Mouse (Mus musculus): ENCODE data around the gene Ran.

The Ran gene

DNA sequence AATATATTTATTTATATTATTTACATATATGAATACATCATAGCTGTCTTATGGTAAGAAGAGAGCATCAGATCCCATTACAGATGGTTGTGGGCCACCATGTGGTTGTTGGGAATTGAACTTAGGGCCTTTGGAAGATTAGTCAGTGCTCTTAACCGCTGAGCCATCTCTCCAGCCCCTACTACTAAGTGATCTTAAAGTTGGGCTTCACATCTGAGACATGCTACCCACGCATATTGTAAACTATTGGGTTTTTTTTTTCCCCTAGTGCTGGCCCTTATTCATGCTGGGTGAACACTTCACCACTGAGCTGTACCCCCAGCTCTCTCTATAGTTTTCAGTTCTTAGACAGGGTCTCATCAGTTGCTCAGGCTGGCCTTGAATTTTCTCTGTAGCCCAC lies 8.9 kb upstream of the Ran start:
- ATAC-seq (ENCODE audit: insufficient number of reproducible peaks, low FRiP score, low TSS enrichment) = no peak

DNA sequence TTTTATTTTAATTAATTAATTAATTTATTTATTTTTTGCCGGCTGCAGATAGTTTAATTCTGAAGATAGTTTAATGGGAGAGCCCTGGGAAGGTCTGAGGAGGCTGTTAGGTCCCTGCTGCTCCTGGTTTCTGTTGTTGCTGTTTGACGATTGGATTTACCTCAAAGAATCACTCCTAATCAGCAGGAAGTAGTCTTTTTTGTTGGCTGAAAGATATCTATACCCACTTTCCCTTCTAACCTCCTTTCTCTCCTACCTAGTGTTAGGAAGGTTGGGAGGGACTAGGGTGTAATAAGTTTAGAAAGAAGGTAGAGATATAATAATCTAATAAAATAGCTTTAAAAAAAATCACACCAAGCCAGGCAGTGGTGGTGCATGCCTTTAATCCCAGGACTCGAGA lies 4.8 kb upstream of the Ran start:
- no peak for ATAC-seq (ENCODE audit: insufficient number of reproducible peaks, low FRiP score, low TSS enrichment)

DNA sequence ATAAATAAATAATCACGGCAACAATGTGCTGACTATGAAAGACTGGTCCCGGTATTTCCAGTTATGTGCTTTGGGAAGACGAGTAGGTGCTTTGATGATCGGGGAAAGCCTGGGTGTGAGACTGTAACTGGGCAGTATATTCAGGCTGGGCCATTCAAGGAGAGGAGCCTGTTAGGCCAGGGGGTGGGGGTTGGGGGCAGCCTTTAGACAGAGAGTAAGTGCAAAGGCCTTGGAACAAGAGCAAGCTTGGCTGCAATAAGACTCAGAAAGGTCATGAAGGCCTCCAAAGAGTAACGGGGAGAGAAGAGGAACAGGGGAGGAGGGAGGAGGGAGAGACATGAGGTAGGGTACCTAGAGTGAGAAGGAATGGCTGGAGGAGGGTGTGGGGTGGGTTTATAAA lies 4.3 kb upstream of the Ran start:
- no peak for ATAC-seq (ENCODE audit: insufficient number of reproducible peaks, low FRiP score, low TSS enrichment)

DNA sequence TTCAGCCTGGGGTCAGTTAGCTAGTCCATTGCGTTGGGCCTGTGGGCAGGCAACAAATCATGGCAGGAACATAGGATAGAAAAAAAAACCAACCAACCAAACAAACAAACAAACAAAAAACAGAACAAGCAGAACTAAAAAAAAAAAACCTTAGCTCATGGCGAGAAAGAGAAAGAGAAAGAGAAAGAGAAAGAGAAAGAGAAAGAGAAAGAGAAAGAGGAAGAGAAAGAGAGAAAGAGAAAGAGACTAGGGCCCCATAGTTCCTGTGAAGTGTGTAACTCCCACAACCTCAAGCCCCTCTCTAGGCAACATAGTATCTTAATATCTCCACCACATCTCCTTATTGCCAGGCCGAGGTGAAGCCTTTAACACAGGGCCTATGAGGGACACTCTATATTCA lies 3.5 kb upstream of the Ran start:
- no peak for ATAC-seq (ENCODE audit: insufficient number of reproducible peaks, low FRiP score, low TSS enrichment)

DNA sequence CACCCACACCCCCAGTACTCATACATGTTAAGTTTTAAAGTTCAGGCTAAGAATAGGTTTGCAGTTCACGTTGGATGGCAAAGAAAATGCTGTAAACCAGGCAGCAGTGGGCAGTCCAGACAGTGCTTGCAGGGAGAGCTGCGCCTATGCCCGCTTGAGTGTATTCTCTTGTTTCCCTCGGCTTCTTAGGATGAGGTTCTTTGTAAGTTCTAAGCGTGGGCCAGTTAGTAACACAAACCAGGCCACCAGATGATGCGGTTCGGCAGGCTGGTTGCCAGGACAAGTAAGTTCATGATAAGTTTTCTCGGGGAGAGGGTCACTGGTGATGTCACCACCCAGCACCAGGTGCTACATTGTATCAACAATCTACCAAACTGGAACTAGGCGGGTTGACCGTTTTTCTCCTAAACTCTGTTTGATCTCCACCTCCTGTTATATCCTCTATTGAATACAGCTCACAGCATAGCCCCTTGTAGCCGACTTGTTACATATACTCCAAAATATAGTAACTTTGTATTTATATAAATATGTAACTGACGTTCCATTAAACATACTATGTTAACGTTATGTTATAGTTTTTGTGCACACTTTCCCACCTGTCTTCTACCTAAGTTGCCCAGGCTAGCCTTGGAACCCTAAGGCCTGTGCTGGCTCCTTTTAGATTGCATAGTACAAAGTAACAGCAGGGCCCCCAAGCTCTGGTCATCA lies 933 bp upstream of the Ran start:
- no peak for ATAC-seq (ENCODE audit: insufficient number of reproducible peaks, low FRiP score, low TSS enrichment)

DNA sequence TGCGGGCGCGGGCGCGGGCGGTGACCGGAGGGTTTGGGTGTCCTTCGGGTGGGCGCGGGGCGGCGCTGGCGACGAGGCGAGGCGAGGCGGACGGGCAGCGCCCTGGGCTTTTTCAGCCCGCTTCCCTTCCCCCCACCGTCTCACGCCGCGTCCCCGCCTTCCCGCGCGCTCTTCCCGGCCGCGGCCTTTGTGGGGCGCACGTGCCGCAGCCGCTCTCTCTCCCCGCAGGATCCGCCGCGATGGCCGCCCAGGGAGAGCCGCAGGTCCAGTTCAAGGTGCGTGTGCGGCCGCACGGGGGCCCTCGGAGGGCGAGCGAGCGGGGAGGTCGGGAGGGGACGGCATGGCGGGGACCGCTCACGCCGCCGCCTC lies 415 bp downstream of the Ran start:
- peak; percentile 26; the same call in 1 of the 2 replicates for ATAC-seq (ENCODE audit: insufficient number of reproducible peaks, low FRiP score, low TSS enrichment)

DNA sequence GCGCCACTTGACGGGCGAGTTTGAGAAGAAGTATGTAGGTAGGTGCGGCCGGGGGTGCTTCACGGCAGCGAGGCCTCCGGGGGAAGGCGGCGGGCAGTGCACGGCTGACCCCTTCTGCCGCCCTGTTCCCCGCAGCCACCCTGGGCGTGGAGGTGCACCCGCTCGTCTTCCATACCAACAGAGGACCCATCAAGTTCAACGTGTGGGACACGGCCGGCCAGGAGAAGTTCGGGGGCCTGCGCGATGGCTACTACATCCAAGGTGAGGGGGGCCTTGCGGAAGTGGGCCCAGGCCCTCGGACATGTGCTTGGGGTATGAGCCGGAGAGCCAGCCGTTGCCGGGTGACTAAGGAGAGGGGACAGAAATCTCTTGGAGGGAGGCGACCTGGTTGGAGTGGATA lies 862 bp downstream of the Ran start:
- ATAC-seq (ENCODE audit: insufficient number of reproducible peaks, low FRiP score, low TSS enrichment) = peak; percentile 5; the same call in 1 of the 2 replicates

DNA sequence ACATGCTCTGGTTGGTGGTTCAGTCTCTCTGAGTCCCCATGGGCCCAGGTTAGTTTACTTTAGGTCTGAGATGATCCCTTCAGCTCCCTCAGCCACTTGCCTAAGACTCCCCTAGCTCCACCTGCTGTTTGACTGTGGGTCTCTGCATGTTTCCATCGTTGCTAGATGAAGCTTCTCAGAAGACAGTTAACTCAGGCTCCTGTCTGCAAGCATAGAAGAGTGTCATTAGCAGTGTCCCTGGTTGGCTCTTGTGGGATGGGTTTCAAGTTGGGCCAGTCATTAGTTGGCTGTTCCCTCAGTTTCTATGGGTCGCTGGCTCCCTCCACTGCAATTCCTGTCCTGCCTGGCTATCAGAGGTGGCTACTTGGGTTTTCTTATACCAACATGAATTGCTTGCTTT lies 5.2 kb downstream of the Ran start:
- ATAC-seq (ENCODE audit: insufficient number of reproducible peaks, low FRiP score, low TSS enrichment) = no peak

DNA sequence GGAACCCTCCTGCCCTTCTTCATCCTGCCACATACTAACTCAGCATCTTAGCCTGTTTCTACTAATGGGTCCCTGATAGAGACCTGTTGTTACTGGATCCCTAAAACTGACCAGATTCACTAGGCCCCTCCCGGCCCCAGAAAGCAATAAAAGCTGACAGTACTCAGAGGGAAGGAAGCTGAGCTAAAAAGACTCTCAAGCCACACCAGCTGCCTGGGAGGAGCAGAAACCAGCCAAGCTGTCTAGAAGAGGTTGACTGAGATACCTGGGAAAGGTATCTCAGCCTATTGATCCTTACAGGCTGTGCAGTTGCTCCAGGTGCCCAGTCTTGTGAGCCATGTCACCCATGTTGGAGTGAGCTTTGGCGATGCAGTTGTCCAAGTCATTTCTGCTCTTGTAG lies 5.9 kb downstream of the Ran start:
- ATAC-seq (ENCODE audit: insufficient number of reproducible peaks, low FRiP score, low TSS enrichment) = no peak

DNA sequence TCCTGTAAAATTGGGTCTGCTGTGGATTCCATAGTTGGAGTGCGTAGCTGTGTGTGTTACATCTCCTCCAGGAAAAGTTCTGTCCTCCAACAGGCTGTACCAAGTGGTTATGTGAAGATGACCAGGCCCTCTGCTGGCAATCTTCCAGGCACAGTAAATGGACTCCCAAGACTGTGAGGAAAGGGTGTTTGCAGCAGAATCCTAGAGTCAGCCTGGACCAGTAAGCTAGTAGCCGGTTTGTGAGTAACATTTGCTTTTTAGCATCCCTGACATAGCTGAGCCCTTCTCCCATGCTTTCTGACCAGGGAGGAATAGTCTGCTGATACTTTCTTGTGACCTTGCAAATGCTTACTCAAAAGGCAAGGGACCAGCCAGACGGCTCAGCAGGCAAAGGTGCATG lies 6.3 kb downstream of the Ran start:
- no peak for ATAC-seq (ENCODE audit: insufficient number of reproducible peaks, low FRiP score, low TSS enrichment)

DNA sequence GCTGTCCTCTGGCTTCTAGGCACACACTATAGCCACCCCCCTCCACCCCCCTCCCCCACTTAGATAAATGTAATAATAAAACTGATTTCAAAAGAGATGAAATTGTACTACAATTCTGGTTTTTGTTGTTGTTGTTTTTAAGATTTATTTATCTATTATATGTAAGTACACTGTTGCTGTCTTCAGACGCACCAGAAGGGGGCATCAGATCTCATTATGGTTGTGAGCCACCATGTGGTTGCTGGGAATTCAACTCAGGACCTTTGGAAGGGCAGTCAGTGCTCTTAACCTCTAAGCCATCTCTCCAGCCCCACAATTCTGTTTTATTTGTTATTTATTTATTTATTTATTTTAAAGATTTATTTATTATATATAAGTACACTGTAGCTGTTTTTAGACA lies 6.8 kb downstream of the Ran start:
- no peak for ATAC-seq (ENCODE audit: insufficient number of reproducible peaks, low FRiP score, low TSS enrichment)

DNA sequence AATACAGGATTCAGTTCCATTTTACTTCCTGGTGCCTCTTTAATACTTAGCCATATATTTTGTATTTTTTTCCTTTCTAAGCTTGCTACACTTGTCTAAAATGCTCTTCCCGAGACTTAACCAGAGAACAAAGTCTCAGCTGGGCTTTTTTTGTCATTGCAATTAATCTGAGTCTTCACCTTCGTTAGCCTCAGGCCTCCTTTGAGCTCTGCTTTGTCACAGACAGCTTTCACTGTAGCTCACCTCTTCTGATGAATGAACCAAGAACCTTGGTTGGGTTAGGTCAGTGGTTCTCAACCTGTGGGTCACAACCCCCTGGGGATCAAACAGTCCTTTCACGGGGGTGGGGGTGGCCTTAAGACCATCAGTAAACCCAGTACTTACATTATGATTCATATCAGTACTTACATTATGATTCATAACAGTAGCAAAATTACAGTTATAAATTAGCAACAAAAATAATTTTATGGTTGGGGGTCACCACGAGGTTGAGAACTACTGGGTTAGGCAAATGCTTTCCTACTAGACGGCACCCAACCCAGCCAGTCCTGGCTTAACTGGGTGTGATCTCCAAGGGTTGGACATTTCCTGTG lies 9.4 kb downstream of the Ran start:
- no peak for ATAC-seq (ENCODE audit: insufficient number of reproducible peaks, low FRiP score, low TSS enrichment)

DNA sequence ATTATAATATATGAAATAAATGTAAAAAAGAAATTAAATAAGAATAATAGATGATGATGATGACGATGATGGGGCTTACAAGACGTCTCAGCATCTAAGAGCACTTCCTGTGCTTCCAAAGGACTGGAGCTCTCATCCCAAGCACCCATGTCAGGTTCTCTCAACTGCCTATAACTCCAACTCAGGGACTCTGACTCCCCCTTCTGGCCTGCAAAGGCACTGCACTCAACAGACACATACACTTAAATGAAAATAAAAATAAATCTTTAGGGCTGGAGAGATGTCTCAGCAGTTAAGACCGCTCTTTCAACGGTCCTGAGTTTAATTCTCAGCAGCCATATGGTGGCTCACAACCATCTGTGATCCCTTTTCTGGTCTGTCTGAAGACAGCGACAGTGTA lies 16.8 kb downstream of the Ran start:
- no peak for ATAC-seq (ENCODE audit: insufficient number of reproducible peaks, low FRiP score, low TSS enrichment)

DNA sequence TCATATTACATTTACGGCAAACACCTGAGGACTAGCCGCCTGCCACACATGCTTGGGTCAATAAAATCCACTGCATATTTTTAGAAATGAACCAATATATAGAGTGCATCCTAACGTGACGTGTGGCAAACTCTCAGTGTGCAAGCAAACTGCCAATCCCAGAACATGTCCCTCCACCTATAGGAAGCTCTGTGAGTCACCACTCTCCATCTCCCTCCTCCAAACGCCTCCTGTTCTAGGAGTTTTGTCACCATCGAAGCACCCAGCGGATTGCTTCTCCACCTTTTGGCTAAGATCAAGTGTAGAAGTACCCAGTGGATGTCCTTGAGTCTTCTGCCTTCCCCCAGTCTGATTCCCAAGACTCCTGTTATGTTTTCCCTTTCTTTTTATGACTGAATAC lies 17.9 kb downstream of the Ran start:
- ATAC-seq (ENCODE audit: insufficient number of reproducible peaks, low FRiP score, low TSS enrichment) = no peak

DNA sequence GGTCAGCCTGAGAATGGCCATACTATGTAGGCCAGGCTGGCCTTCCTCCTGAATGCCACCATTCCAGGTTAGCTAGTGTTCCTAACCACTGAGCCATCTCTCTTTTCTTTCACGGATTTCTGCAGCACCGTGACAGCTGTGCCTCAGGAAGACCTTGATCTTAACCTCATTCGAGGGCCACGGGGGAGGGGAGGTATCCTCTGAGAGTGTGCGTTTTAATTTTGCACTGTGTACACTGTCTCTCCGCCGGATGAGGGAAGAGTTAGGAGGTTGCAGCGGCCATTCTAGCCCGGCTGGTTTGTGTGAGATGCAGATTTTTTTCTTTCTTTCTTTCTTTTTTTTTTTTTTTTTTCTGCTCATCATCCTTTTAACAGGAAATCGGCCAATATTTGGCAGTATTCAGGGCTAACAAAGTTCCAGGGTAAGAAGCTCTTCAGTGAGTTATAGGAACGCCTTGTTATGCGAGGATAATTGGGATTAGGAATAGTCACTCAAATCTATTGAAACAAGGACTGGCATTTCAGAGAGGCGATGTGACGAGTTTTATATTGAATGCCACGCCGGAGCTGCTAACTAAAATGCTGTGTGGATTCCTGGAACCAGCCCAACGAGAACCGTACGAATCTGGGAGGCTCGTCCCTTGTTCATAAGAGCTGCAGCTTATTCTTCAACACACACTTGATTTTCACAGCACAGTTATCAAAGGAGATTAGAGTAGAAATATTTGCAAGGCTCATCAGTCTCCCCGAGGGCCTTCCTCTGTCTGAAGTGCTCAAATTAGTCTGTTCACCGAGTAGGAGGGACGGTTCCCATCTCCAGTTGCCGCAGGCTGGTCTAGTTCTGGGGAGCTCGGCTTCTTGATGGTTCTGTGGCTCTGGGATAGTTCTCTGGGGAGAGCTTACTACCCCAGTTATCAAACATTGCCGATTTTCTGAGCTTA lies 26.0 kb downstream of the Ran start:
- no peak for ATAC-seq (ENCODE audit: insufficient number of reproducible peaks, low FRiP score, low TSS enrichment)

DNA sequence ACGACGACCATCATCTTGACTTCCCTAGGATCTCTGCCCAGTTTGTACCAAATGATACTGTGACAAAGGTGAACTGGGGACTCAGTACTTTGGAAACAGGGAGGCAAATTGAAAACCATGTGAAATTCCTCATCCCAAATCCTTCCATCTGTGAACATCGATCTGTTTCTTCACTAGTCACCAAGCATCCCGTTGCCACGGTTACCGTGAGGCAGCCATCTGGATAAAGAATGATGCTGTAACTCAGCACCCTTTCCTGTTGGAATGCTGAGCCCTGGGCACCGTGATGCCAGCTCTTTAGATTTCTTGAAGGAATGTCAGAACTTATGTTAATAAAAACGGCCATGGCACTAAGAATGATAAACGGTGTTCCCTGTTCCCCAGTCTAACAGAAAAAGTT lies 29.5 kb downstream of the Ran start:
- ATAC-seq (ENCODE audit: insufficient number of reproducible peaks, low FRiP score, low TSS enrichment) = no peak

DNA sequence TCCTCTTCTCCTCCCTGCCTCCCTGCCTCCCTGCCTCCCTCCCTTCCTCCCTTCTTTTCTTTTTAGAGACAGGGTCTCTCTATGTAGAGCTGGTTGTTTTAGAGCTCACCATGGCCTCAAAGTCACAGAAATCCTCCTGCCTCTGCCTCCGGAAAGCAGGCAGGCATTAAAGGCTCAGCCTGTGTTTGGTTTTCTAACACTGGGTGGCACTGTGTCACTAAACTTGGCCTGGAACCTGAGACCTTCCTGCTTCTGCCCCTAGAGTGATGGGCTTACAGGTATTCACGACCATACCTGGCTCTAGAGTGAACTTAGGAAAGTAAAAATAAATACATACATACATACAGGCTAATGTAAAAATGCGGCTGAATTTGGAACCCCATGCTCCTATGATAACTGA lies 32.0 kb downstream of the Ran start:
- no peak for ATAC-seq (ENCODE audit: insufficient number of reproducible peaks, low FRiP score, low TSS enrichment)

DNA sequence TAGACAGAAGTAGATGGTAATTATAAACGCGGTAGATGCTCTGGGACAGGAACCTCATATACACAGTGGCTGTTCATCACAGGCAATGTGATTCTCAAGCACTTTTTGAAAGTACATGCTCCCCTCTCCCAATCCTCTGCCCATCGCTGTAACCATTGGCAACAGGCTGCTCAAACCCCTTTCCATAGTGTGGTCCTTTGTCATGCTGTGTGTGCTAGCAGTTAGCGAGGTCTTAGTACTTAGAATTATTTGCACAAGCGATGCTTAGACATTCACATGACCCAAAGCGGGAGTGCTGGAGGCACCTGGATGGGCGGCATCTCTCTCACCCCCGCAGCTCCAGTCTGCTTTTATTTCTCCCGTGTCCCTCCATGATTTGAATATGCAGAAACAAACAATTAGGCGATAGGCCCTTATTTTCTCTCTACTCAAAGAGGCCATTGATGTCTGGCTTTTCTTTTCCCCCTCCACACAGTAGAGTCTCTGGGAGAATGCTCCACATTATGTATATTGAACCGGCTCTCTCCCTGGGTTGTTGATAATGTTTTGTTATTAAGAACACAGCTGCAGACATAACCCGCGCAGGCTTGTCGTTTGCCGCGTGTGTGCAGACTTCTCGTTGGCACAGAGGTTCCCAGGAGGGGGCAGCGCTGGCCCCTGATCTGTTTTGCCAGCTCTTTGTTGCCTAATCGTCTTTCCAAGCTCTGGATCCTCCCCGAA lies 32.9 kb downstream of the Ran start:
- no peak for ATAC-seq (ENCODE audit: insufficient number of reproducible peaks, low FRiP score, low TSS enrichment)

DNA sequence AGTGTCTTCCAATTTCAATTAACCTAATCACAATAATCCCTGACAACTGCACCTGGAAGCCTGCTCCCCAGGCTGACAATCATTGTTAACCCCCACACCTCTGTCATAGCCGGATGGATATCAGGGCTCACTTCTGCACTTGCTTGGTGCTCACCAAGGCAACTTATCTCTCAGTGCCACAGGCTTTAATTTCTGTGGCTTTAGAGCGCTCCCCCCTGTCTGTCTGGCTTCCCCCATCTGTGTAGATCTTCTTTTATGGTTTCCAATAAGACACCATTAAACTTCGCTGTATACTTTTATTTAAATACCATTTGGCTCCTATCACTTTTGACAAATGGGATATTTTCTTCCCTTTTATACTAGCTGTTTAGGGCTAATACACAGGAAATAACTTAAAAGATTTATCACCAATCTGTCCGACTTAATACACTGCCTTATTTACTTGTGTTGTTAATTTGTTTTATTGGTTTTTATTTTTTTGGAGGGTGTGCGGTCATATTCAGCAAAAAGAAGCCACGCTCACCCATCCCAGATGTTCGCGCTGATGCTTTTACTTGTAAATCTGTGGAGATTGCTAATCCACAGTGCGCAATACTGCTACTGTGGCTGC lies 34.9 kb downstream of the Ran start:
- ATAC-seq (ENCODE audit: insufficient number of reproducible peaks, low FRiP score, low TSS enrichment) = no peak

DNA sequence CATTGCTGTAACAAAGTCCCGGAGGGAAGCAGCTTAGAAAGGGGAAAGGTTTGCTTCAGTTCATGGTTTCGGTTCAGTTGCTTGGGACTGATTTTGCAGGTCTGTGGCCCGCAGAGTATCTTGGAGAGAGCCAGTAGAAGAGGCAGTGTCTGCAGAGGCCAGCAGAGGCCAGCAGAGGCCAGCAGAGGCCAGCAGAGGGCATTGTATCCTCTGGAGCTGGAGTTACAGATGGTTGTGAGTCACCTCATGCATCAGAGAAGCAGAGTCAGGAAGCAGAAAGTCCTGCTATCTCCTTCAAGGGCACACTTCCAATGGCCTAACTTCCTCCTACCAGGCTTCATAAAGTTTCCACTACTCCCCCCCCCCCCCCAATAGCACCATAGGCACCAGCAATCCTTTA lies 39.2 kb downstream of the Ran start:
- no peak for ATAC-seq (ENCODE audit: insufficient number of reproducible peaks, low FRiP score, low TSS enrichment)
